9 mouse cellular contexts compared by ENCODE assay signal in the genomic region with DNA sequence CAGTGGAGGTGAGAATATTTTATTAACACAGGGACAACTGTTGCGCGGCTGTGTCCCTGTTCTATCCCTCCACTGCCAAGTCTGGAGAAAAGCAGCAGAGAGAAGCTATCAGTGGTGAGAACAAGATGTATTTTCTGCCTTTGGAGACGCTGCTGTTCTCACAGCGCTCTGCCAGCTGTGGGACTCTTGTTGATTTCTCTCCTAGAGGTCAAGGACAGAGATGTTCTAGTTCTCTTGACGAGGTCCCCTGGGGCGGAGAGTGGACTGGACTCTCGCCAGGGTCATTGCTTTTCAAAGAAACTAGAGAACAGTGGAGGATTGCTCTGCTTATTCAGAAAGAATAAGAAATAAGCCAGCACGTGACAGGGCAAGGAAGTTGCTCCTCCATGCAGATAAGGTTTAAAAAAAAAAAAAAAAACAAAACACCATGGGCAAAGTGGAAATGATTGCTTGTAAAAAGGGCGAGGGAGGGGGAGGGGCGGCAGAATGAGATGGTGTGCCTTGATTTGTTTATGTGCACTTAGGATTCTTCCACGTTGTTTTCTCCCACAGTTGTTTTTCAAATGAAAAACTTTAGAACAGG. TPM values are rescaled to one million over a fixed set of nuclear protein-coding genes. Genes with fewer than 3 reads are reported as not detected.
DNase-seq lines count a peak whose midpoint lies in the region; ATAC-seq and TF ChIP-seq lines count a peak whose summit lies in the region.
"Had no signal": no experiment of that assay in that cellular context is flagged by ENCODE, and none has a peak within 500 bp of the region (broad histone marks: within the 10 kb centered on the region; RNA-seq: fewer than 3 reads in every experiment).

No protein-coding gene starts in this region.

- H3K4me1 ChIP-seq in cerebellum, adult 2 months (ENCODE audit: control insufficient read depth, insufficient read depth, low read length), result no peaks in the 10 kb centered on the region
- H3K4me1 ChIP-seq in intestine, embryonic 16.5 days (ENCODE audit: control insufficient read depth, insufficient read depth, low read length), result peaks cover 3% of the 10 kb centered on the region; the same call in 1 of the 2 replicates
- no peaks in the 10 kb centered on the region for H3K4me1 ChIP-seq in lung, embryonic 16.5 days (replicated peaks; ENCODE audit: control insufficient read depth, insufficient read depth, low read length)
- peaks cover 14% of the 10 kb centered on the region; the same call in 1 of the 2 replicates for H3K4me1 ChIP-seq in forebrain, embryonic 13.5 days

- H3K36me3 ChIP-seq in intestine, embryonic 16.5 days (ENCODE audit: control insufficient read depth, insufficient read depth, low read length), result no peaks in the 10 kb centered on the region
- H3K36me3 ChIP-seq in lung, embryonic 16.5 days (ENCODE audit: control insufficient read depth, insufficient read depth, low read length), result no peaks in the 10 kb centered on the region
- no peaks in the 10 kb centered on the region for H3K36me3 ChIP-seq in forebrain, embryonic 13.5 days (ENCODE audit: poor library complexity, severe bottlenecking)
- H3K36me3 ChIP-seq: midbrain, embryonic 12.5 days had no signal

- H3K9me3 ChIP-seq in intestine, embryonic 16.5 days (ENCODE audit: control insufficient read depth, low read length), result no peaks in the 10 kb centered on the region
- no peaks in the 10 kb centered on the region for H3K9me3 ChIP-seq in lung, embryonic 16.5 days (ENCODE audit: control insufficient read depth, low read length)
- no peaks in the 10 kb centered on the region for H3K9me3 ChIP-seq in forebrain, embryonic 13.5 days (replicated peaks)
- H3K9me3 ChIP-seq: midbrain, embryonic 12.5 days had no signal

- TF ChIP-seq POLR2A in cerebellum, adult 2 months (IDR thresholded peaks at IDR 0.05; ENCODE audit: borderline replicate concordance, insufficient read depth, low read length), result no peak

- H3K4me2 ChIP-seq in intestine, embryonic 16.5 days (ENCODE audit: low read depth, low read length), result no peak overlapping the region
- peak overlapping the region; percentile 30 for H3K4me2 ChIP-seq in lung, embryonic 16.5 days (ENCODE audit: low read depth, low read length)
- H3K4me2 ChIP-seq in forebrain, embryonic 13.5 days, result no peak overlapping the region
- H3K4me2 ChIP-seq: midbrain, embryonic 12.5 days had no signal

- 0 out of 2 replicates have a peak, but pooled peaks have one; percentile 29 for ATAC-seq in intestine, embryonic 16.5 days
- peak; percentile 87 for ATAC-seq in lung, embryonic 16.5 days (ENCODE audit: low read depth)
- no peak for ATAC-seq in inflammation-experienced regulatory T-cells, adult 6 months
- no peak for ATAC-seq in forebrain, embryonic 13.5 days

- H3K9ac ChIP-seq in intestine, embryonic 16.5 days (ENCODE audit: low read depth, low read length), result no peak overlapping the region
- no peak overlapping the region for H3K9ac ChIP-seq in lung, embryonic 16.5 days (ENCODE audit: low read length)
- no peak overlapping the region for H3K9ac ChIP-seq in forebrain, embryonic 13.5 days
- H3K9ac ChIP-seq: midbrain, embryonic 12.5 days had no signal

- no peak overlapping the region for H3K4me3 ChIP-seq in cerebellum, adult 2 months (replicated peaks; ENCODE audit: insufficient read depth, low read depth, low read length)
- H3K4me3 ChIP-seq in intestine, embryonic 16.5 days (ENCODE audit: low read length), result no peak overlapping the region
- no peak overlapping the region for H3K4me3 ChIP-seq in lung, embryonic 16.5 days (ENCODE audit: low read length)
- H3K4me3 ChIP-seq in forebrain, embryonic 13.5 days, result no peak overlapping the region
- H3K4me3 ChIP-seq: midbrain, embryonic 12.5 days had no signal

- DNase-seq in cerebellum, adult 2 months, result peak in 1 of 2 experiments; percentile 19
- no peak for DNase-seq in cerebellum, adult 8-10 months
- DNase-seq in right cerebral cortex, postnatal 4 days, result peak; percentile 19
- no peak for DNase-seq in right cerebral cortex, postnatal 14 days

- WGBS in cerebellum, adult 2 months, result 31% methylated on average over 11 of the region's 11 CpGs
- WGBS in intestine, embryonic 16.5 days, result 45% methylated on average over 11 of the region's 11 CpGs
- WGBS in lung, embryonic 16.5 days, result 30% methylated on average over 11 of the region's 11 CpGs
- WGBS in forebrain, embryonic 13.5 days, result 46% methylated on average over 11 of the region's 11 CpGs

- H3K27me3 ChIP-seq in cerebellum, adult 2 months (ENCODE audit: control insufficient read depth, insufficient read depth, low read length), result no peaks in the 10 kb centered on the region
- no peaks in the 10 kb centered on the region for H3K27me3 ChIP-seq in intestine, embryonic 16.5 days (replicated peaks; ENCODE audit: control insufficient read depth, insufficient read depth, low read length)
- H3K27me3 ChIP-seq in lung, embryonic 16.5 days (ENCODE audit: control insufficient read depth, insufficient read depth, low read depth, low read length), result no peaks in the 10 kb centered on the region
- no peaks in the 10 kb centered on the region for H3K27me3 ChIP-seq in forebrain, embryonic 13.5 days
- H3K27me3 ChIP-seq: midbrain, embryonic 12.5 days had no signal

- H3K27ac ChIP-seq in cerebellum, adult 2 months (ENCODE audit: insufficient read depth, low read length), result 0 out of 2 replicates have a peak overlapping the region, but pooled peaks have one; percentile 21
- no peak overlapping the region for H3K27ac ChIP-seq in intestine, embryonic 16.5 days (ENCODE audit: low read length)
- peak overlapping the region; percentile 11; the same call in 1 of the 2 replicates for H3K27ac ChIP-seq in lung, embryonic 16.5 days (ENCODE audit: low read length)
- no peak overlapping the region for H3K27ac ChIP-seq in forebrain, embryonic 13.5 days
- H3K27ac ChIP-seq: midbrain, embryonic 12.5 days had no signal

- TF ChIP-seq CTCF in cerebellum, adult 2 months (IDR thresholded peaks at IDR 0.05; ENCODE audit: borderline replicate concordance, insufficient read depth, low read depth, low read length), result no peak

RNA-seq across cellular contexts. Expression of a gene that starts 10.5 kb away (rescaled TPM):
- polyA plus RNA-seq in cerebellum, adult 2 months (2012; rRNA removed), result 17.6 and 18.8 TPM in 2 replicates
- polyA plus RNA-seq in intestine, embryonic 16.5 days (2015; fragmentation: Nextera tagmentation; extraction: Ambion mirVana), result 7.4 and 8.1 TPM in 2 replicates
- polyA plus RNA-seq in lung, embryonic 16.5 days (2015; fragmentation: Nextera tagmentation; extraction: Ambion mirVana), result 11.3 and 12.4 TPM in 2 replicates
- 1 to 10 TPM; 1.3 to 1.8 (median 1.6) TPM for polyA plus RNA-seq in inflammation-experienced regulatory T-cells, adult 6 months (2017; shearing (Covaris generic))
- 15.9 and 17.3 TPM in 2 replicates for polyA plus RNA-seq in forebrain, embryonic 13.5 days (2015; fragmentation: Nextera tagmentation; extraction: Ambion mirVana)

Comparison
In these comparisons a context has a peak if more than half of its experiments do, and no peak if none do; other contexts are left out.
1. H3K27ac ChIP-seq: peak in cerebellum, adult 2 months (single experiment) and lung, embryonic 16.5 days (single experiment); none in intestine, embryonic 16.5 days (single experiment) and forebrain, embryonic 13.5 days (single experiment).
2. ATAC-seq: peak in intestine, embryonic 16.5 days (single experiment) and lung, embryonic 16.5 days (single experiment); none in inflammation-experienced regulatory T-cells, adult 6 months (single experiment) and forebrain, embryonic 13.5 days (single experiment).